Mouse (Mus musculus): Measurements from ENCODE around the gene 4930415O20Rik.

4930415O20Rik gene

DNA sequence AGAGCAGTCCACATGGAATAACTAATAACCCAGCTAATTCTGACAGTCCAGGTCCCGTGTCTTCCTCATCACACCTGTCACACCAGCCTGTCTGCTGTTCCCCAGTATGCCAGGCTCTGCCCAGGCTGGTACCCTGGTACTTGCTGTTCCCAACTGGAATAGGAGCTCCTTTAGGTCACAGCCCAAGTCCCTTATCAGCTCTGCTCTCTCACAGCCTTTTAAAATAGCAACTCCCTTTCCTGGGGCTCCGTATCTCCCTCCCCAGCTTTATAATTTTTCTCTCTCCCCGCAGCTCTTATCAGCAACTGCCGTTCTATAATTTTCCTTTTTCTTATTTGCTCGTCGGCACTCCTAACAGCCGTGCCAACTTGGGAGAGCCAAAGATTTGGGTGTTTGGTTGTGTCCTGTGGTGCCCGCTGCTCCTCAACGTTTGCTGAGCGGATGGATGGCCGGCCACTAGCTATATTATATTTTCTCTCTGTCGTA is 35.3 kb downstream of the 4930415O20Rik start:
- no peak for DNase-seq (ENCODE audit: low read depth, low spot score)

DNA sequence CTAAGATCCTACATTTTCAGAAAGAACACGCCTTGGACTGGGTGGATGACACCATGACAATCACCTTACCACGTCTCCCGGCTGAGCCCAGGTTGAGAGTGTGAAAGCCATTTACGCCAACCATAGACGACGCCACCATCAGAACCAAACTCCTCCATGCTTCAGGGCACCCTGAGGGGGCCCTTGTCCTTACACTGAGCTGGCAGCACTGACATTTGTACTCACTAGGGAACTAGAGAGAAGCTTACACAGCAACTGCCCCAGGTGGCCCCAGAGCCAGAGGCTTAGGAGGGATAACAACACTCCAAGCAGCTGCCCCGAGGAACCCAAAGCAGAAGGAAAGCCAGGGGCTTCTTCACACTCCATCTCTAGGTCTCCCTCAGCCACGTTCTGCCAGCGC is 35.9 kb downstream of the 4930415O20Rik start:
- no peak for DNase-seq (ENCODE audit: low read depth, low spot score)

DNA sequence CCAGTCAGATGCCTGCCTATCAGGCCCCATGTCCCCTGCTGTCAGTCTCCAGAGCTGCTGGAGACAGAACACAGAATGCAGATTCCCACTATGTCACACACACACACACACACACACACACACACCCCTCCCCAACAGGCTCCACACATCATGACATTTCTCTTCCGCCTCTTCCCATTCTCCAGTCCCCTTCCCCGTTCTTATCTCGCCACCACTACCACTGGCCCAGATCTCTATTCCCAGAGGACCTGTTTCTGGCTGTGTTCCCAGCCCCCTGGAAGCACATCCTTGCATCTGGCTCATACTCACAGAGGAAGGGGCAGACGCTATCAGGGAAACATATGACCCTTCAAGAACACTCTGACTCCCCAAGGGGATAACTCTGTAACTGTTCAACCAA is 36.8 kb downstream of the 4930415O20Rik start:
- no peak for DNase-seq (ENCODE audit: low read depth, low spot score)

DNA sequence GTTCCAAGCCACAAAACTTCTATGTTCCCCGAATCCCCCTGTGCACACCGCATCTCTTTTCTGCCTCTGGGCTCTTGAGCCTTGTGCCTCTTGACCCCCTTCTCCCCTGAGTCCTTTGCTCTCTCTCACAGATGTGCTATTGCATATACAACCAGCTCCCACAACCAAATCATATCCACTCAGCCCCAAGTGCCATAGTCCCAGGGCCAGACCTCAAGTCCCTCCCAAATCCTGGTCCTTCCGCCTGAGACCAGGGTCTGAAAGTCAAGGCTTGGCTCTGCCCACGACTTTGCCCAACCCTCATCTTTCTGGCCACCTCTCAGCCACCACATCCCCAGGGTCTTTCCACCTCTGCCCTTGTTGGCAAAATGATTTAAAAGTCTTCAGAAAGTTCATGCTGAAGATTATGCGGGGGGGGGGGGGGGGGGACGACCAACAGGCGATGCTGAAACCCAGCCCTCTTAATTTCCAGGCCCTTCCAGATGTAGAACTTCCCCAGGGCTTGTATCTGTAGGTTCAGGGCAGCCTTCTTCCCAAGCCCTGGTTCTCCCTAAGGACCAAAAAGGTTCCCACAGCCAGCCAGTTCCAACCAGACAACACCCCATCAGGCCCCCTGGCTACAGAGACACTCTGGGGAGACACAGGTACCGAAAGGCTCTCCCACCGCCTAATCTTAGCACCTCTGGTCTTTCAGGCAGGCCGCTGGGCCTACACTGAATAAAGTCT is 37.4 kb downstream of the 4930415O20Rik start:
- DNase-seq (ENCODE audit: low read depth, low spot score), result no peak

DNA sequence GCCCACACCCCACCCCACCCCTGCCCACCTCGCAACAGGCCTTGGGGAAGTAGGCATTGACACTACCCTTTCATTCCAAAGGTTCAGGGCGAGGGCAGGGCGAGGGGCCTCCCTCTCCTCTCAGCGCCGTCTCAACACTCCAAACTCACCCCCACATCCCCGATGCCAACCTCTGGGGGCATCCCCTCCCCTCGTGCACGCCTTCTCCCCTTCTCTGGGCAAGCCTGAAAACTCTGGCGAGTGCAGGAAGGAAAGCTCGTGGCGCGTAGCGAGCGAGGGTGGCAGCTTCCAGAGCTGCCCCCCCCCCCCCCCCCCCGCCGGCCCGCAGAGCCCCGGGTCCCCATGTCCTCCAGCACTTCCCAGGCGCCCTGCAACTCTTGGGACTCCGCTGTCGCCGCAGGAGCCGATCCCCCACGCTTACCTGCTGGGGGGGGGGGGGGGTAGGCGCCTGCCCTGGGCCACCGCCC is 38.0 kb downstream of the 4930415O20Rik start:
- no peak for DNase-seq (ENCODE audit: low read depth, low spot score)

DNA sequence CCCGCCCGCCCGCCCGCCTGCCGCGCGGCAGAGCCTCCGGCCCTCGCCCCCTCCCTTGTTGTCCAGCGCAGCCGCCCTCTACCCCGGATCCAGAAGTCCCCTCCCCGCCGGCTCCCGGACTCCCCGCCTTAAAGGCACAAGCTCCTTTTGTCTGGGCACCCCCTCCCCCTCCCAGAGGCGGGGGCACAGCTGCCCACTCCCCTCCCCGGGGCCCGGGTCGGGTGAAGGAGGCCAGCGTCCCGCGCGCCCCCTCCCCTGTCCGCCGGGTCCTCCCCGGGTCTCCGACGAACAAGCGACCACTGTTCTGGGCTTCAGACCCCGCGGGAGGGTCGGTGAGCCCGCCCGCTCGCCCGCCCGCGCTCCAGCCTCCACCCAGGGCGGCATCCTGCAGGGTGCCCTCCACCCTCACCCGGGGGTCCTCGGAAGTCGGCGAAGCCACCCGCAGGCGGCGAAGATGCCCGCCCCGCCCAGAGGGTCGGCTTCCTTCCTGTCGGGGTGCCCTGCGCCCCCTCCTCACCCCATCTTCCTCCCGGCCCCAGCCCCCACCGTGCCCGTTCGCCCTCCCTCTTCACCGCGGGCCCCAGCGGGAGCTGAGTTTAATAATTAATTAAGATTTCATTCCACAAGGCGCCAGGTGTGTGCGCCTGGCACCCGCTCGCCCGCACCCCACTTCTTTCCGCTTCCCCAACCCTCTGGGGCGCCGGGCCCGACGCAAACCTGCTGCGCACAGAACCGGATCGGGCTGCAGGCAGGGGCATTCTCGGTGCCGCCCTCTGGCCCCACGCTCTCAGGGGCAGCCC is 38.7 kb downstream of the 4930415O20Rik start, which contains the start of gene Adcy6:
Adcy6 (minus strand) TSS at position 746 of the 800 bp plus-strand sequence.
- no peak for DNase-seq (ENCODE audit: low read depth, low spot score)

DNA sequence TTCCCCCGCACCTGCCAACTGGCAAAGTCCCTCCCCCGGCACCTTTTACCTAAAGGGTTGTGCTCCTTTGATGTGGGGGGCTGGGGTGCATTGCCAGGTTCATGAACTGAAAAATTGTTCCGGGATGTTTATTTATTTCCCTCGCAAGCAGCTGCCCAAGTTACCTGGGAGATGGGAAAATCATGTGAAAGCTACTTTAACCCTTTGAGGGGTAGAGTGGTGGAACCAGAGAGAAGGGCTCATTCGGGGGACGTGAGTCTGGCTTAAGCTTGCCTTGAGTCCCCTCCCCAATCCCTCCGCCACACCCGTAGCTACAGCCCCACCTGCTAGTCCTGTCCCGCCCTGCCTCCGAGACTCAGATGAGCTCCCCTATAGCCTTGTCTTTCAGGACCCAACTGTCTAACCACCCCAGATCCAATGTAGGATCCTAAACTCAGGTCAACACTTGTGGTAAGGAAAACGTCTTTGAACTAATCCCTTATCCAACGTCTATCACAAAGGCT is 39.4 kb downstream of the 4930415O20Rik start:
- no peak for DNase-seq (ENCODE audit: low read depth, low spot score)

DNA sequence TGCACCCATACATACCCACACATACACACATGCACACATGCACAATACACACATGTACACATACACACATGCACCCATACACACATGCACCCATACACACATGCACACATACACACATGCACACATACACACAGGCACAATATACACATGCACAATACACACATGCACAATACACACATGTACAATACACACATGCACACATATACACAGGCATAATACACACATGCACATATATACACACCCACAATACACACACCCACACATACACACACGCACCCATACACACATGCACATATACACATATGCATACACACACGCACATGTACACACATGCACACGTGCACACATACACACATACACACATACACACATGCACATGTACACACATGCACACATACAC is 41.4 kb downstream of the 4930415O20Rik start:
- DNase-seq (ENCODE audit: low read depth, low spot score), result no peak

DNA sequence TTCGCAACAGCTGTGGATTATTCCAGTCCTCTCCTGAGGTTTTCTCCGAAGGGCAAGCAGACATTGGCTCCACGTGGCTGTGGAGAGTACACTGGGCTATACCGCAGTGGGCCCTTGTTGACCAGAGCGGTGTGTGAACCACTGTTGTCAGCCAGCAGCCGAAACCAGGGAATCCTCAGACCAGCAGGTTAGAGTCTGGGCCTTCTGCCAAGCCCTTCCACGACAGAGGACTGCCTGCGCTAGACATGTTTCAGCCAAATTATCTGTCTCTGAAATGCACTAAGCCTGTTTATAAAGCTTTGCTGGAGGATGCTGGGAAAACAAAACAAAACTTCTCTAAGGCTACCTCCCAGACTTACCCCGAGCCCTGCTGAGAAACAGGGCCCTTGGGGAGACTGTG is 43.7 kb downstream of the 4930415O20Rik start:
- no peak for DNase-seq (ENCODE audit: low read depth, low spot score)

DNA sequence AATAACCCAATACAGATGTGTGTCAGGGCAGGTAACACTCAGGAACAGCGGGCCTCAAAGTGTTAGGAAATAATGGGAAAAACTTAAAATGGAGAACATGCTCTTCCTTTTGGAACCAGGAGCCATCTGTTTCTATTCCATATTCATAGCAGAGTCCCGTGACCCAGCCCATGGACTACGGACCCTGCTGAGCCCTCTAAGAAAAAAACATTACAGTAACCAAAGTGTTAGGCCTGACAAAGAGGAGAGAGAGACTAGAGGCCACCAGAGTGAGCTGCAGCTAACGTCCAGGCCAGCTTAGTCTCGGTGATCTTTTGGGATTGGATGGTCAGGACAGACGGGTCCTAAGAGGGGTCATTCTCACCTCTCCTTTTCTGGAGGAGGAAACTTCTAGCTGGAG is 44.2 kb downstream of the 4930415O20Rik start:
- DNase-seq (ENCODE audit: low read depth, low spot score), result no peak

DNA sequence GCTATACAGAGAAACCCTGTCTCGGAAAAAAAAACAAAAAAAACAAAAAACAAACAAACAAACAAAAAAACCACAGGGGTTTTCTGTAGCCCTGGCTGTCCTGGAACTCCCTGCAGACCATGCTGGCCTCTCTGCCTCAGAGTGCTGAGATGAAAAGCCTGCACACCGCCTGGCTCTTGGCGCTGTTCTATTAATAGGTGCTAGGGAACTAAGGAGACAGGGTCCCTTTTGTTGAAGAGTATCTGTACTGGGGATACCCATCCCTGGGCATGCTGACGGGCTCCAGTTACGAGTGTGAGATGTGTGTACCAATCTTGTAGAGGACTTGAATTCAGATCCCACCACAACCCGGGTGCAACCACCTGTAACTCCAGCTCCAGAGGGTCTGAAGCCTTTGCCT is 44.9 kb downstream of the 4930415O20Rik start:
- DNase-seq (ENCODE audit: low read depth, low spot score), result no peak

DNA sequence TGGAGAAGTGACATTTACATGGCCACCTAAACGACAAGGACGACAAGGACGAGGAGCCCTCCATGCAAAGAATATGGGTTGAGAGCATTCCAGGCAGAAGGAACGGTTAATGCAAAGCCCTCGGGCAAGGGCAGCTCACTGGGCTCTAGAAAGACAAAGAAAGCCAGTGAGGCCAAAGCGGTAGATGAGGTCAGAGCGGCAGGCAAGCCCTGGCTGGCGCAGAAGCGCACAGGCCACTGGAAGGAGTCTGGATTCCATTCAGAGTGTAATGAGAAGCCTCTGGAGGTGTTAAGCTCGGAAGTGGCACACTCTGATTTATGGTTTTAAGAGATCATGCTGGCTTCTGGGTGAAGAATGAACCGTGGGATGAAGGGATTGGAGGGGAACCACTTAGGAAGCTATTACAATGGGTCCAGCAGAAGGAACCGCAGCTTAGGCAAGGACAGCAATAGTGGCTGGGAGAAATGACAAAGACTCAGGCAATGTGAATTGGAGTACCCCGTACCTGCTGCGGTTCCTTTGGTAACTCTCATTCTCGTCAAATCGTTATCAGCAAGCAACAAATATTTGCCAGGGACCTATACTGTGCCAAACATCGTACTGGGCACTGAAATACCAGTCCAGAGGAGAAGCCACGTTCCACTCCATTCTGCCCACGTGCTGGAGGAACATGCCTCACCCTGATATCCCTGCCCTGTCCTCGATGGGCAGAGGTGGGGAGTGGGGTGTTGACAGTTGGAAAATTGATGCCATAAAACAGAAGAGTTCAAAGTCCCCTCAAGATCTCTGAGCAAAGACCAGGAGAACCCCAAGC is 45.8 kb downstream of the 4930415O20Rik start:
- no peak for DNase-seq (ENCODE audit: low read depth, low spot score)

DNA sequence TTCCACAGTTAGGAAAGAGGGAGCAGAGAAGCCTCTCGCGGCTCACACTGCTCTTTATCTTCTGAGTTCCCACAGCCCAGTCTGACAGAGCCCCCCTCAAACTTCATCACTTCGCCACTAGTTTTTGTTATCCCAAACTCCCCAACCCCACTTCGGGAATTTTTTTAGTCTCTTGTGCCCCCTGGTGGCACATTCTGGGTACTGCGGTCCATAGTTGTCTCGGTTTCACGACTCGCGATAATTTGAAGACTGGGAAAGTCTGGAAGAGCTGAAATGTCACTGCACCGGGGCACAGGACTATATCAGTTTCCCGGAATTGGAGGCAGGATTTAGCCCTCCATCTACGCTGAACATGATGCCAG is 46.4 kb downstream of the 4930415O20Rik start:
- no peak for DNase-seq (ENCODE audit: low read depth, low spot score)

DNA sequence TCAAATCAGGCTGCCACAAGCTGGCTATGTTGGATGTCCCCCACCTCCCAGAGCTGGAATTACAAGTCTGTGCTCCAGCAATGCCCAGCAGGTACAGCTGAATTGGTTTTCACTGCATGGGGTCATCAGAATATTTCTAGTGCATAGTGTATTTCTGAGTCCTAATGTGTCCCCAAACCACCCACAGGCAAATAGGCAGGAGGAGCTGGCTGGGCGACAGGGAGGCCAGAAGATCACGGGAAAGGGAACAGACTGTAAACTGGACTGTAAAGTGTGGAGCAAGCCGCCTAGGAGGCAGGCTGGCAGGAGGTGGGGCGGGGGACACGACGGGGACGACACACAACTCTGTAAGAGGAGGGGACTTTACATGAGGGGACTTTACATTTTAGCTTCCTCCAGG is 51.4 kb downstream of the 4930415O20Rik start:
- DNase-seq (ENCODE audit: low read depth, low spot score), result no peak

DNA sequence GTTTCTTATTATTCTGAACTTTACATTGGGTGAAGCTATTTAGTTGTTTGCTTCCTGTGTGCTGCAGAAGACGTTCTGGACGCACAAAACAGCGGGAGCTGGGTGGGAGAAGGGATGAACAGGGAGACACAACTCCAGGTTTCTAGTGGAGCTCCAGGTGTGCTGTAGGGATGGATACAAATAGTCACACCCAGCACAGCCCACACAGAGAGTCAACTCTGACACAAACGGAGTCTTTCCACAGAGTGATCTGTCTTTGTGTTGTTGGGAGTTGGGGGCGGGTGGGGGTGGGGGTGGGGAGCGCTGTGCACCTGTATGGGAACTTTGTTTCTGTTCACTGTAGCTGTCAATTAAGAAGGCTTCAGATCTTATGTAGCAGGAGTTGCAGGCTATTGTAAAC is 51.9 kb downstream of the 4930415O20Rik start:
- DNase-seq (ENCODE audit: low read depth, low spot score), result no peak

DNA sequence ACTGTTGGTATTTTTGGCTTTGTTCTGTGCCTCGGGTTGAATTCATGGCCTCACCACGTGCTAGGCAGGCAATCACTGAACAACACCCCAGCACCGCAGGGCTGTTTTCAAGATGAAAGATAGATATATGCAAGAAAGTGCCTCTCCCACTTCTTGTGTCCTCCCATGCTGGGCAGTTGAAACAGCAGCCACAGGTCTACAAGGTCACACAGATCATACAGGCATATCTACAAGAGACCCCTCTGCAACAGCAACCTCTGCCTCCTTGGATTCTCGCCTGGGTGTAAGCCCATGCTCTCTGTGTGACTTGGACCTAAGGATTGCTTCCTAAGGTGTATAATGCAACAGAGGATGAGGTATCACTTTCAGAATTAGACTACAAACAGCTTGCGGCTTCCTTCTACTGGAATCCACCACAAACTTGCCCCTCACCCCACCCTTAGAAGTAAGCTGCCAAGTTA is 52.6 kb downstream of the 4930415O20Rik start:
- no peak for DNase-seq (ENCODE audit: low read depth, low spot score)

DNA sequence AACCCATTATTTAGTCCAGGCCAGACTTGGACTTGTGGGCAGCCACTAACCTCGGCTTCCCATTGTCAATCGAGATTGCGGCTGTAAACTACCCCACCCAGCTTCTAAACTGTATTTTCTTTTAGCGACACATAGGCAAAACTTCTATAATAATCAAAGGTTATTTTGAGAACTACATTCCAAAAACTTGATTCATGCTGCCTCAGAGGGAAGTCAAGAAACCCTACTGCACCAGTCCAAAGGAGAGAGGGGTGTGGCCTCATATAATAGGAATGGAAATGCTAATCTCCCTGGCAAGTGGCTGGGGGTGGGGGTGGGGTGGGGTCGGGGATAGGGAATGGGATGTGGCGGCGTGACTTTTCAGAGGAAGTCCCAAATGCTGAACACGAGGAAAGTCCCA is 55.3 kb downstream of the 4930415O20Rik start:
- DNase-seq (ENCODE audit: low read depth, low spot score), result no peak

DNA sequence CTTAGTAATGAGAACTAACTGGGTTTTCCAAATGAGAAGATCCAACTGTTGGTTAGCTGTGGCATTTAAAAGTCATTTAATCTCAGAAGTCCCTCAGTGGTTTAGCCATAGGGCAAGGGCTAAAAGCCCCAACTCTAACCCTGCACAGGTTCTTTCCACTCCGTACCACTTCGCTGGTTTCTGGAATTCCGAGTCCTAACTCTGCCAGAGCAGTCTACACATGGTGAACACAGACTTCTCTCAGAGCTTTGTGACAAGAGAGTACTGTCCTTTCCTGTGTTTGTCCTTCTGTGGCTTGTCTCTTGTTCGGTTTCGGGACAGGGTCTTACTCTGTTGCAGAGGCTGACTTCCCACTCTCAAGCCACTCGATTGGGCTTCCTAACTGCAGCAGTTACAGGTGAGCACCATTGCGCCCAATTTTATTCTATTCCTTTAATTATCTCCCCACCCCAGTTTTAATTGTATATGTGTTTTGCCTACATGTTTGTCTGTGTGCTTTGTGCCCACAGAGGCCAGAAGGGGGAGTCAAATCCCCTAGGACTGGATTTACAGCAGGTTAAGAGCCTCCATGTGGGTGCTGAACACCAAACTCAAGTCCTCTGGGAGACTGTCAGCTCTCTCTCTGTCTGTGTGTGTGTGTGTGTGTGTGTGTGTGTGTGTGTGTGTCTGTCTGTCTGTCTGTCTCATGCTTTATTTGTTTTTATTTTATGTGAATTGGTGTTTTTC is 55.8 kb downstream of the 4930415O20Rik start:
- DNase-seq (ENCODE audit: low read depth, low spot score), result no peak

DNA sequence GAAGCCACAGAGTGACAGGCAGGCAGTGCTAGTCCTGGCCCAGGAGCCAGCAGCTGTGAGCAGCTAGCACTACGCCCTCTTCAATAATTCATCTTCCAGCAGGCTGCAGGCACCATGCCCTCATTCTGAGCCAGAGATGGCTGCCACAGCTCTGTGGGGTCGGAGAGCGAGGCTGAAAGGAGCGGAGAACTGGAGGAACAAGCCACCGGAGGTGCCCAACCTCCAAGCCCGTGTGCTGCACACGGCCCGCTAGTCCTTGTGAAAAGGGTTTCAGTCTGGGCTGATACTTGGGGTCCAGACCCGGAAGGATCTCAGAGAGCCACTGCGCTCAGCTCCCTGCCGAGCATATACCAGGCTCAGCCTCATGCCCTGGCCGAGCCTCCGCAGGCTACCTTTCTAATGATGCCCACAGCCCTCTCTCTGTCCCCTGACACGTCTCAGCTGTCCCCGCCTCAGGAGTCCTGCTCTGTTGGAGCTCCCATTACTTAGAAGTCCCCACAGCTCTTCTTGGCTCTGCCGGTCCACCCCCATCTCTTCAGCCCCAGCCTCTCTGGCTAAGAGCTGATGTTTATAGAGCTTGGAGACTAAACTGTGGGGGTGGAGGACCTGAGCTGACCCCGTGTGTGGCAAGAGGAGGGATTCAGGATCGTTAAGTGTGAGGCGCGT is 57.9 kb downstream of the 4930415O20Rik start:
- DNase-seq (ENCODE audit: low read depth, low spot score), result no peak

DNA sequence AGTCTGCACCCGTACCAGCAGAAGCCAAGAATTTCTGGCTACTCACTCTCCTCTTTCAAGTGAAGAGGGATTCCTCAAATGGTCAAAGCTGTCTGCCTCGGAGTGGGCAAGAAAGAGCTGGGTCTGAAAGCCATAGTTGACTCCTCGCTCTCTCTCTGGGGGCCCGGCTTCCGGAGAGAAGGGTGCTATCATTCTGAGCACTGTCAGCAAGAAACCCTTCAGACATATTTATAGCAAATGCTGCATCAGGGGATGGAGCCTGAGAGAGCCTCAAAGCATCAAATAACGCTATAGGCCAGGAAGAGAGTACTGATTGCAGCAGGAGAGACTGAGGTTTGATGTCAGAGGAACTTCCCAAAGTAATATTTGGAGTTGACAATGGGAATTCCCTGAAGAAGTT is 58.7 kb downstream of the 4930415O20Rik start:
- no peak for DNase-seq (ENCODE audit: low read depth, low spot score)

All from telencephalon, adult 2 months (tissue).